Mouse (Mus musculus): ENCODE data around the gene Sh3bgr. TPM values are rescaled to one million over a fixed set of nuclear protein-coding genes. Genes with fewer than 3 reads are reported as not detected.
A peak's percentile ranks its signal among the peaks of the same experiment; 100 is the strongest.

Sh3bgr gene
- total RNA-seq (2021), result 1 to 10 TPM; 2.6 to 3.1 TPM
- long read RNA-seq, partial matches to known transcripts, result 0 of 1 reads
- long read RNA-seq, other reads (novel, unspliced or antisense), result 0 of 1 reads

- DNase-seq (ENCODE audit: low spot score in 2 of 2), result peak; percentile 35 to 52
Measured at GRCm38 (mm10) chr16:96199913-96200701, at the start of gene Sh3bgr. Sh3bgr (plus strand) TSS chr16:96200450.

DNA sequence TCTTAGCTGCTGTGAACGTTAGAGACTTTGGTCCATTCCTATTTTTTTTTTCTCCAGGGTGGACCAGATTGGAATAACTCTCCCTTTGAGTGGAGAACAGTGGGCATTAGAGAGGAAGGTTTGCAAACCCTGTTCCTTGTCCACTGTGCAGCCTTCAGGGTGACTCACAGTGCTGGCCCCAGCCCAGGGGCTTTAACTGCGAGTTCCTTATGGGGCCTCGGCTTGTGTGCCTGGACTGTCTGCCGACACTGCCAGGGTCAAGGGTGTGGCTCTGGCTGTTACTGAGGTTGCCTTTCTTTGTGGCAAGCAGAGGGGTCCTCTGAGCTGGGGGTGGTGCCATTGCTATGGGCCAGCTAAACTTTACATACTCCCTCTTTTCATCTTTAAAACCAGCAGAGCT, 49.3 kb upstream of the Sh3bgr start:
- DNase-seq (ENCODE audit: low spot score in 2 of 2), result no peak

- DNase-seq (ENCODE audit: low spot score in 2 of 2), result peak; percentile 71 to 79
Measured at GRCm38 (mm10) chr16:96151551-96151950, 48.7 kb upstream of the Sh3bgr start.

DNA sequence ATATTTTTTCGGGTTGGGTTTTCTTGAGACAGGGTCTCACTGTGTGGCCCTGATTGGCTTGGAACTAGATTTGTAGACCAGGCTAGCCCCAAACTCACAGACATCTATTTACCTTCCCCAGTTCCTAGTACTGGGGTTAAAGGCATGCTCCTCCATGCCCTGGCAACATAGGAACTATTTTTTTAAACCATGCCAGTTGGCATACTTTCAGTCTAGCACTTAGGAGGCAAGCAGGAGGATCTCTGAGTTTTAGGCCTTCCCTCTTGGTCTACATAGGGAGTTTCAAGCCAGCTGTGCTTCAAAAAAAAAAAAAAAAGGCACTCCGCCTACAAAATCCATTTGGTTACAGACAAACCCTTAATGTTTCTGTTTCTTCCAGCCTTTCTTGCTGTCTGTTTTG, 45.8 kb upstream of the Sh3bgr start:
- DNase-seq (ENCODE audit: low spot score in 2 of 2), result no peak

- DNase-seq (ENCODE audit: low spot score in 2 of 2), result peak; percentile 28 to 52
Measured at GRCm38 (mm10) chr16:96156019-96156418, 44.2 kb upstream of the Sh3bgr start.

DNA sequence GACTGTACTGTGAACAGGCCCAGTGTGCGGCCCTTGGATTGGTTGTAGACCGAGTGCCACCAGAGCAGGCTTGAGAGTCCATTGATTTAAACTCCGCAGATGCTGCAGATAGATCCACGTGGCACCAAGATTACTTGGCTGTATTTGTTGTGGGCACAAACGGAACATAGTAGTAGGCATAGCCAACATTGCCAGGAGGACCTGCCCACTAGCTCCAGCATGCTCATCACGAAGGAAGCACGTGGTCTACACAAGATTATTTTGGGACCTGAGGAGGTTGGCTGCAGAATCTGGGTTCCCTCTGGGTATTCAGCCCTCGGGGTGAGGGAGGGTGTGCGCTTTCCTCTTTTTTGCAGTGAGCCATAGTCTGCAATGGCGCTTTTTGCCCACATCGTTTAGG, 43.1 kb upstream of the Sh3bgr start:
- peak in 1 of 2 experiments; percentile 37 for DNase-seq (ENCODE audit: low spot score in 2 of 2)

DNA sequence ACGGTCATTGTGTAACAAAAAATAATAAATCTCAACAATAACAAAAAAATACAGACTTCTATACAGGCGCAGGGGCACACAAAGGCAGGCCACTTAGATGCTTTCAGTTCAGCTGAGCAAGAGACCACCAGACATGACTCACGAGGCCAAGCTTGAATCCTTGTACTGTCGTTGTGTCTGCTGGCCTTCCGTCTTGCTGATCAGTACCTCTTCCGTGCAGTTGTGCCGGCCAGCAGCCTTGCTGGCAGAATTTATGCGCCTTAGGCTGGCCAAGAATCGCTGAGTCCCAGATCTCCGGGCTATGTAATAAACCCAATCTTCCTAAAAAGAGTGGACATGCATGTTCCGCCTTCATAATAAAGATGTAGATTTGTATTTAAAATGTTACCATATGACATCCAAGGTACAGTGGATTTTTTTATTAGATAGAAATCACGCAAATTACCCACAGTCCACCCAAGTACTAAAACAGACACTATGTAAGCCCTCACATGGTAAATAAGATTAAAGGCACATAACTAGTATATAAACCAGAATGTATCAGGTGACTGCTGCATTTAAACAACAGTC, 41.7 kb upstream of the Sh3bgr start:
- DNase-seq (ENCODE audit: low spot score in 2 of 2), result no peak

DNA sequence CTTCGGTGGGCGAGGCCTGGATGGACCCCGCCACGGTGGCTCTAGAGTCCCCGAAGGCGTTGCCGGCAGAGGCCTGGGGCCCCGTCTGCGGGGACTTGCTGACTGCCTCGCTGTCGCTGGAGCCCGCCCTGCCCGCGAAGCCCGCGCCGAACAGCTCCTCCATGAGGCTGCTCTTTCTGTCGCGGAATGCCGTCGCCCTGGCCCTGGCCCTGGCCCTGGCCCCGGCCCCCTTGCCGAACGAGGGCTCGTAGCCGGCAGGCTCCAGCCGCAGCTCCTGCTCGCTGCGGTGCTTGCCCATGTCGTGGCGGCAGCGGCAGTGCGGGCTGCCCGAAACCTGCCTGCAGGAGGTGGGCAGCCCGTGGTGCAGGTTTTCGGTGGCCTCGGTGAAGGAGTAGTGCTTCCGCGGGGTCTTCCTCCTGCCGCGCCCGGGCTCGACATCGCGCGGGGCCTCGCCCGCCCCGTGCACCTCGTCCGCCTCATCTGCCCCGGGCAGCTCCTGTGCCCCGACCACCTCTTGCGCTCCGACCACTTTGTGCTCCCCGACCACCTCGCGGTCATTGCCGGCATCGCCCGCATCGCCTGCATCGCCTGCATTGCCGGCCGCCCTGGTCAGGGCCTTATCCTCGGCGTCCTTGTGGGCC, 41.0 kb upstream of the Sh3bgr start:
- DNase-seq (ENCODE audit: low spot score in 2 of 2), result peak; percentile 68 to 74

GRCm38 (mm10) chr16:96159794-96160346, 40.4 kb upstream of the Sh3bgr start:
- DNase-seq (ENCODE audit: low spot score in 2 of 2), result peak; percentile 21 to 29

DNA sequence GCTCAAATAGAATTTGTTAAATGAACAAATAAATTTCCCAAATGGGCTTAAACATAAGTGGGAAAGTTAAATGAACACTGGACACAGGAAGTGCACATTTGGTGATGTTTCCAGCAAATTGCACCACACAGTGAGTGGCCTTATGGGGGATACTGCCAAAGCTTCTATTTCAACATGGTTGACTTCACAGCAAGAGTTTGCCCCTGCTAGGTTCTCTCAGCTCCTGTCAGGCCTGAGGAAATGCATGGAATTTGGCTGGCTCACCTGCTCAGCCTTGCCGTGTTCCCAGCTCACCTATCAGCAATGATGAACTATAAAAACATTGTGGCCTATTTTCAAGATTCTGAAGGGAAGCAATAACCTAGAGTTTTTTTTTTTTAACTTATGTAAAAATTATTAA, 39.3 kb upstream of the Sh3bgr start:
- no peak for DNase-seq (ENCODE audit: low spot score in 2 of 2)

- DNase-seq (ENCODE audit: low spot score in 2 of 2), result no peak
Measured at GRCm38 (mm10) chr16:96161336-96161735, 38.9 kb upstream of the Sh3bgr start.

- DNase-seq (ENCODE audit: low spot score in 2 of 2), result no peak
Measured at GRCm38 (mm10) chr16:96165723-96166264, 34.5 kb upstream of the Sh3bgr start.

DNA sequence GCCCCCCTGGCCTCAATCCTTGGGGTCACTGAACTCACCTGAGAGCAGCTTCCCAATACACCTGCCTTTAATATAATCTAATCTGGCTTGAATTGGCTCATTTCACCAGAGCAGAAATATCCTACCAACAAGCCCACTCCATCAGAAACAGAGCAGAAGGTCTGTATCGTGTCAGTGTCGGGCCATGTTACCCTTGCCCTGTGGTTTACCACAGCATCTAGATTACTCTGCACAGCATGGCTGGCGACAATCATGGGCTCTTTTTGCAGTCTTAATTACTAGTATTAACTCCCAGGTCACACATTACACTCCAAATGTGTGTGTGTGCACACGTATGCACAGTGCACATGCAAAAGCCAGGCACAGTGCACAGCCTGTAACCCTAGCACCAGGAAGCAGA, 31.4 kb upstream of the Sh3bgr start:
- DNase-seq (ENCODE audit: low spot score in 2 of 2), result no peak

DNA sequence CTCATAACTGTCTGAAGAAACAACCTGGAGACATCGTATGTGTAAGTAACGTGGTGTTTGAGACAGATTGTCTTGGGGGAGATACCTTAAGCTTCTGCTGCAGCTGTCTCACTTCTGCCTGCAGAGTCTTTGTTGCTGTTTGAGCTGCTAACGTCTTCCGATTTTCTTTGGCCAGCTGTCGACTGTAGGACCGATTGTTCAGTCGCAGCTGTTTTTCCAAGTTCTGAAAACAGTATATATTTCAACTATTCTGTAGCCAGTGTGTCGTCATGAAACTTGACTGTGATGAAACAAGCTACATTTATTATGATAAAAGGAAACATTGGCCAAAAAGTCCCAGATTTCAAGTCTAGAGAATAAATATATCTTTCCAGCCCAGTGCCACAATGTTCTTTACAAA, 26.6 kb upstream of the Sh3bgr start:
- no peak for DNase-seq (ENCODE audit: low spot score in 2 of 2)

- no peak for DNase-seq (ENCODE audit: low spot score in 2 of 2)
Measured at GRCm38 (mm10) chr16:96175399-96175798, 24.9 kb upstream of the Sh3bgr start.

DNA sequence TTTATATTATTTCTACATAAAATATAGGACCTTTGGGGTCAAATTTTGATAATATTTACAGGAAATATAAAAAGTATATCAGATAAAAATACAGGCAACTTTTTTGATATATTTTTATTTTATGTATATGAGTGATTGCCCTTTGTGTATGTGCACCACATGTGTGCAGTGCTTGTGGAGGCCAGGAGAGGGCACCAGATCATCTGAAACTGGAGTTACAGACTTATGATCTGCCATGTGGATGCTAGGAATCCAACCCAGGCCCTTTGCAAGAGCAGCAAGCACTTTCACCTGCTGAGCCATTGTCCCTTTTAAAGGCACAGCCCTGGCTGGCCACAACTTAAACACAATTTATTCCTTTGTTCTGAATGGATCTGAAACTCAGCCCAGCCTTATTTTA, 21.1 kb upstream of the Sh3bgr start:
- no peak for DNase-seq (ENCODE audit: low spot score in 2 of 2)

GRCm38 (mm10) chr16:96187619-96188018, 12.6 kb upstream of the Sh3bgr start:
- DNase-seq (ENCODE audit: low spot score in 2 of 2), result no peak

DNA sequence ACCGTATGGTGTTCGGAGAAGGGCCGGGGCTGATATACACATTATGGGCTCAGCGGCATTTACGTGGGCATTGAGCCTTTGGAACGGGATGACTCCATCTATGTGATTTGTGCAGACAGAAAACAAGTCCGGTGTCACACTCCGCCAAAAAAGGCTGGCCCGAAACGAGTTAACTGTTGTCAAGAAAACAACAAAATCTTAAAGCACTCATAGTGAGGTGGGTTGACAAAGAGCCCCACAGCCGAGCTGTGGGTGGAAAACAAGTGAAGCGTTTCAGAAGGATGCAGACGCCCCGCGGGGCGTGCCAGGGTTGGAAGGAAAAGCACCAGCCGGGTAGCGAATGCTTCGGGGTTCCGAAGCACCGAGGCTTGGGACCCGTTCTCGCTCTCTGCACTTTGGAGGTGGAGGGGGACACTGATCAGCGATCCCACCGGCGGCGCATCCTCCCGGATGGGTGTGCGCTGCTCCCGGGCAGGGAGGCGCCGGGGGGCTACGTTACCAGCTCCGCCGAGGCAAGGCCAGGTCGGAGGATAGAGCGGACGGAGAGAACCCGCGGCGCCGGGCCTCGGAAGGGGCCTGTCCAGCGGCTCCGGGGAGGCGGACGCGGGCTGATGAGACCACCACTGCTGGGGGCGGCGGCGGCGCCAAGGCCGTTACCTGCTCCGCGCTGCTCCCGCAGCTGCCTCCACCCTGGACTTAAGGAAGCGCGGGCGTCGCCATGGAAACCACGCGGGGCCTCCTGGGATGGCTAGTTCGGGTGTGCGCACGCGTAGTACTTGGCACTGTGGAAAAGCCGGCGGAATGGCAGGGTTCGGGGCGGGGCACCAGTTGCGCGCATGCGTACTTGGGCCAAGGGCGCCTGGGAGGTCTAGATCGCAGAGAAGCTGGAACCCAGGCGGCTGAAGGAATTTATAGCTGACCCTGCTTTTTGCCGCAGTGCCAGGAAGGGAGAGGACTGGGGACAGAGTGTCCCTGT, 8.4 kb upstream of the Sh3bgr start, which contains the start of gene Lca5l:
Gene Lca5l (minus strand): TSS at position 741 of the 976 bp plus-strand sequence.
- DNase-seq (ENCODE audit: low spot score in 2 of 2), result peak; percentile 99 to 100

- DNase-seq (ENCODE audit: low spot score in 2 of 2), result no peak
Measured at GRCm38 (mm10) chr16:96200702-96201028, 415 bp downstream of the Sh3bgr start.

- no peak for DNase-seq (ENCODE audit: low spot score in 2 of 2)
Measured at GRCm38 (mm10) chr16:96201485-96202232, 1.4 kb downstream of the Sh3bgr start.
